Mouse (Mus musculus) heart, adult 18-20 months (tissue): ENCODE data around the gene Zcchc13. TPM values are rescaled to one million over a fixed set of nuclear protein-coding genes. Genes with fewer than 3 reads are reported as not detected.

Experiments
- DNase-seq, 2 experiments: peaks; one replicate each; pipeline ENCODE4 v3.0.0; 2021 to 2022; ENCODE audit warnings: mixed read lengths in 1 of 2
- long read RNA-seq, 2 experiments: library from polyadenylated mRNA; stranded (forward); transcript quantifications; one replicate each; pipeline ENCODE4 v2.0.0; 2021
- total RNA-seq, 2 experiments: library from RNA; stranded (reverse); gene quantifications; 2 replicates each; pipeline ENCODE4 v1.2.3; 2021

The Zcchc13 gene
- not detected for total RNA-seq
- long read RNA-seq, experiment 1: 0 reads
- long read RNA-seq, experiment 2: 0 reads

DNA sequence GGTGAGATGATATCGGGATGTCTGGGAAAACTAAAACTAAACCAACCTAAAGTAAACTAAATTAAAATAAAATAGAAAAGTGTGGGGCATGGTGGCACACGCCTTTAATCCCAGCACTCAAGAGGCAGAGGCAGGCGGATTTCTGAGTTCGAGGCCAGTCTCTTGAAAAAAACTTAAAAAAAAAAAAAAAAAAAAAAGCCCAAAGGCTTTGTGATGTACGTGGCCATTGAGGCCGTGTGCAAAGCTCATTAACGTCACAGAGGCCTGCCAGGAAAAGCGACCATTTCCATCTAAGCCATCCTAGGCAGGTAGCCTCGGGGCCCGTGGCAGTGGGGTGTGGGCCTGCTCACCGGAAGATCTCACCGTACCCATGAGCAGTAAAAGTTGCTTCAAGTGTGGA, at the start of gene Zcchc13:
TSS of gene Zcchc13 (plus strand) at position 284 of the 400 bp plus-strand sequence.
- DNase-seq: no peak

DNA sequence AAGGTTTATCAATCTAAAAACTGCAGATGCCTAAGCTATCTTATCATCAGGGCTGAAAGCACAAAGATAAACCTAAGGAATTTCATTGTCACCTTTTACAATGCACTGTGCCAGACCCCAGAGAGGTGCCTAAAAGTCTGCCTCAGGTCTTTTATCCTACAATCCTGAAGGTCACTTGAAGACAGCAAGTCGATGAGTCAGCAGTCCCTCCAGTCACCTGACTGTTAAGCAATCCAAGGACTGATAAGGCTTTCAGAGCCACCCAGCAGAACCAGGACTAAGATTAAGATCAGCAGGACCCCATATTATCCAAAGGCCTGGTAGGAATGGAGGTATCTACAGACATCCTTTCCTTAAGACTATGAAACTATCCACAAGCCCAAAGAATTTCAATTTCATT, 46.1 kb upstream of the Zcchc13 start:
- DNase-seq: no peak

DNA sequence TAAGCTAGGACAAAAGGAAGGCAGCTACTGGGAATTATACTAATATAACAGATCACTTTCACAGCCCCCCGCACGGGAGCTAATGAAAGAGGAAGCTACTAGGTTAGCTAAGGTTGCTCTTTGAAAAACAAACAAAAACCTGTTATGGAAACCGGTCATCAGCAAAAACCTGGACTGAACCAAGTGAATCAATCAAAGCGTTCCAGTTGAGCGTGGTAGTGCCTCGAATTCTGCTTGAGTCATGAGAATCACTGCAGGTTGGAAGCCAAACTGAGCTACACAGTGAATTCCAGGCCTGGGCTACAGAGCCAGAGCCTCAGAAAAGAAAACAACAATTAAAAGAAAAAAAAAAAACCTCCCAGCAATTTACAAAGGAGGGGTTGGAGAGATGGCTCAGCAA, 38.3 kb upstream of the Zcchc13 start:
- DNase-seq: no peak

DNA sequence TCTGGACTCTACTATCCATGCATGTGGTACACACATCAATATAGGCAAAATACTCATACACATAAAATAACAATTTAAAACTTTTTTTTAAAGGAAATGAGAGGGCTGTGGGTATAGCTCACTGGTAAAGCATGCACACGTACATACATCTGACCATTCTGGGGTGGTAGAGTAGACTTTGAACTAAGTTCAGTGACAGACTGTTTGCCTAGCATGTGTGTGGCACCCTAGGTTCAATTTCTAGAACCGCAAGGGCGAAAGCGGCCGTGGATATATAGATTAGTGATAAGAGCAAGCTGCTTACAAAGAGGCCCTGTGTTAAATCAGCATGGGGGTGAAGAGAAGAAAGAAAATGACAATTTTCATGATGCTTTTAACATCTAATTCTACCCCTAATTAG, 27.8 kb upstream of the Zcchc13 start:
- DNase-seq: no peak

- DNase-seq: no peak
Observed at GRCm38 (mm10) chrX:103604211-103604610, 26.2 kb upstream of the Zcchc13 start.

DNA sequence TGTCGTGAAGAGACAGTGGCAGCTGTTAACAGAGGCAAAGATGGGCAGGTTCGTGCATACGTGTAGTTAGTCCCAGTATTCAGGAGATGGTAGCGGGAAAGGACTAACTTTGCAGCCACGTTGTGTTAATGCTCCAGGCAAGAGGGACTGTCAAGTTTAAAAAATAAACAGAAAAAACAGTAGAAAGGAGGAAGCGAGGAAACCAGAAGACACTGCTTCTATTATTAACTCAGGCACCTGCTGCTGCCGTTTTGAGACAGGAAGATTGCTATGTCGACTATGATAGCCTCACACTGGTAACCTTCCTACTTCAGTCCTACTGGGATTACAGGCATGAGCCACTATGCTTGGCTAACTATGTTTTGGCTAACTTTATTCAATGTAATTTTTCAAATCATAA, 24.9 kb upstream of the Zcchc13 start:
- no peak for DNase-seq

DNA sequence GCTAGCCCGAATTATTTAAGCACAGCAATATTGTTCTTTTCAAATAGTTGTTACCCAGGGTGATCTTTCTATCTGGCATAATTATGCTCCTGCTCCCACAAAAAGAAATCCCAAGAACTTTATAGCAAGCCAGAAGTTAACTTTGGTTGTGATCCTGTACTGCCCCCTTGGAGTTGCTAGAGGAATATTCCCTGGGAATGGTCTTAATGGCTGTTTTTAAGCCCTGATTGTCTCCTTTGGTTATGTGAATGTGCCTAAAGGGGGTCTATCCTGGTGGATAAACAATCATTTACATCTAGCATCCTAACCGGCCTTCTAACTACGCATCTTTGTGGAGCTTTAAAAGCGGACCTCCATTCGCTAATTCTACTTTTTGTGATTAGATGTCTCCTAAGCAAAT, 20.0 kb upstream of the Zcchc13 start:
- no peak for DNase-seq

GRCm38 (mm10) chrX:103611462-103611861, 18.9 kb upstream of the Zcchc13 start:
- no peak for DNase-seq

DNA sequence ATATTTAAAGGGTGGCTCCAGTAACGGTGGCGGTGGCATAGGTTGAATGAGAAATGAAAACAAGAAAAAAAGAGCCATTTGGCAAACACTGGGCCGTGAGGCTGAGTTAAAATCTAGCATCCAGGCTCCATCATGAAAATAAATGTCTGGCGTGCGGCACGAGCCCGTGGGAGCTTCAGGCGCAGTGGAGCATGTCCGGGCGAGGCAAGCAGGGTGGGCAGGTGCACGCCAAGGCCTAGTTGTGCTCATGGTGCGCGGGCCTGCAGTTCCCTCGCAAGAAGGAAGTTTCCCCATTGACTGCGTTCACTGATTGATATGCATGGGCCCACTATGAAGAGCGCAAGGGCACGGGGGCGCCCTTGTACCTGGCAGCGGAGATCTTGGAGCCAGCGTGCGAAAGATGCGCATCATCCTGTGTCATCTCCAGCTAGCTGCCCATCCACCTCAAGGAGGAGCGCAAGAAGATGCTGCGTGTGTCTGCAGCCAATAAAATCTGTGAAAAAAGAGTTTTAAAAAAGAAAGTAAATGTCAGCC, 15.6 kb upstream of the Zcchc13 start:
- DNase-seq: no peak

DNA sequence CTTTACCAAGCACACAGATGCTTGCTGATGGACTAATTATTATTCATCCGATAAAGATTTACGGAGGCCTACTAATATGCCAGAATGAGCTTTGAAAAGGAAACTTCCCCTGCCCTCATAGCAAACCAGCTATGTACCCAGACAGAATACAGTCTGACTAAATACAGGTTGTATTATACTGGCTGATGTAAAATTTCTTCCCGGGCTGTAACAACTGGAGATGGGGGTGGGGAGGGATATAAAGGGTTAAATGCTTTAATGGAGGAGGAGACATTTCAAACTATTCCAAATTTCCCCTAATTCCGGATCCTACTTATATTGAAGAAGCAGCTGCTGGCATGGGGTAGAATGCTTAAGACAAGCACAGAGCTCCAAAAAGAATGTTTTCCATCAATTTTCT, 14.9 kb upstream of the Zcchc13 start:
- no peak for DNase-seq

DNA sequence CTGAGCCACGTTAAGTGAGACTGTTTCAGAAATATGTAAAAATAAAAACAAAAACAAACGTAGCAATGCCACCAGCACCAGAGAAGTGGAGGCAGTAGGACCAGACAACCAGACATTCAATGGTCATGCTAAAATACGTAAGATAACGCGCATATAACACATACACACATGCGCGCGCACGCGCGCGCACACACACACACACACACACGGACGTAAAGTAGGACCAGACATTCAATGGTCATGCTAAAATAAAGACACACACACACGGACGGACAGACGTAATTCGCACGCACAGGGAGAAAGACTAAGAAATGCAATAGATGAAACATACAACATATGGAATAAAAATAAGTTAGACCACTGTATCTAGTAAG, 14.2 kb upstream of the Zcchc13 start:
- DNase-seq: peak; percentile 22 to 67

- peak; percentile 89 to 90 for DNase-seq
Observed at GRCm38 (mm10) chrX:103616536-103617404, 13.6 kb upstream of the Zcchc13 start.

GRCm38 (mm10) chrX:103617405-103618095, 12.8 kb upstream of the Zcchc13 start:
- DNase-seq: no peak

DNA sequence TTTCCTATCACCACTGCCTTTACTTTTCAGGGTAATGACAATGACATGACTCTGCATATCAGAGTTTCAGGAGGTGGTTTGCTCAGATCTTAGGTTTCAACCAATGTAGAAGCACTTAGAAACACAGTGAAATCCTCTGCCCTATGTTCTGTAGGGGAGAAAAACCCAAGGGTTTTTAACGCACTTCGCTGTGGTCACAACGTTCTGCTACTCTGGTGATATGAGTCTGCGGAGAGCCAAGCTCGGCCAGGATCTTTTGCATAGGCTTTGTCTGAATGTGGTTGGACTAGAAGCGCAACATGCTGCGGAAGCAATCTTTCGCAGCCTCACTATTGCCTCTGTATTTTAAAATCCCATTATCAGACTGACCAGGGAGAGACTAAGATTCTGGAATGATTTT, 8.6 kb upstream of the Zcchc13 start:
- no peak for DNase-seq

- peak; percentile 97 for DNase-seq
Observed at GRCm38 (mm10) chrX:103622260-103622934, 8.0 kb upstream of the Zcchc13 start.

DNA sequence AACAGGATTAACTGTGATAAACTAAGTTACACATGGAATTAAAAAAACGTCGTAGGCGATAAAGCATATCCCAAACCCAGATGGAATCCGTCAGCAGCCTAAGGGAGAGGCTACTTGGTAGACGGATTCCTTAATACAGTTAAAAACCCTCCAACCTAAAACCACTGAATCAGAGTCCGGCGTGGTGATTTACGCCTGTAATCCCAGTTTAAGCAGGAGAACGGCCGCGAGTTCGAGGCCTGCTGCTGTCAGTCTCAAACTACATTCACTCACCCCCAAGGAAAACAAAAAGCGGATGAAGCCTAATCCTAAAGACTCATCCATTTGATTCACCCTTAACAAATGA, 7.5 kb upstream of the Zcchc13 start:
- DNase-seq: peak; percentile 13 to 65

DNA sequence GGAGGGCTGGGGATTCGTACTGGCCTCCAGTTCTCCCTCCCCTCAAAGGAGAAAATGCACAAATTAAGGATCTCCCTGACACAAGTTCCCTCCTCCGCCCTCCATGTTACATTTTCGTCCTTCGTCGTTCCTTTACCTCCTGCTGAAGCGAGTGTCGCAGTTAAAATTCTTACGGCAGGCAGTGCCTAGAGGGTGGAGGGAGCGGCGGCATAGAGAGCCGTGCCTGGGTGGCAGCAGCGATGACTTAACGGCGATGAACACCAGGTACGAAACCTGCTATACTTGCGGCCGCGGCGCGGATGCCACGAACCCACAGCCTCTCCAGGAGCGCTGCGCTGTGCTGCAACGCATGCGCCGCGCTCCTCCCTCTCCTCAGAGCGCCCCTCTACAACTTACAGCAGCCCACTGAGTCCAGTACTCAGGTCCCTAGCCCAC, 7.0 kb upstream of the Zcchc13 start:
- DNase-seq: peak; percentile 35 to 64

DNA sequence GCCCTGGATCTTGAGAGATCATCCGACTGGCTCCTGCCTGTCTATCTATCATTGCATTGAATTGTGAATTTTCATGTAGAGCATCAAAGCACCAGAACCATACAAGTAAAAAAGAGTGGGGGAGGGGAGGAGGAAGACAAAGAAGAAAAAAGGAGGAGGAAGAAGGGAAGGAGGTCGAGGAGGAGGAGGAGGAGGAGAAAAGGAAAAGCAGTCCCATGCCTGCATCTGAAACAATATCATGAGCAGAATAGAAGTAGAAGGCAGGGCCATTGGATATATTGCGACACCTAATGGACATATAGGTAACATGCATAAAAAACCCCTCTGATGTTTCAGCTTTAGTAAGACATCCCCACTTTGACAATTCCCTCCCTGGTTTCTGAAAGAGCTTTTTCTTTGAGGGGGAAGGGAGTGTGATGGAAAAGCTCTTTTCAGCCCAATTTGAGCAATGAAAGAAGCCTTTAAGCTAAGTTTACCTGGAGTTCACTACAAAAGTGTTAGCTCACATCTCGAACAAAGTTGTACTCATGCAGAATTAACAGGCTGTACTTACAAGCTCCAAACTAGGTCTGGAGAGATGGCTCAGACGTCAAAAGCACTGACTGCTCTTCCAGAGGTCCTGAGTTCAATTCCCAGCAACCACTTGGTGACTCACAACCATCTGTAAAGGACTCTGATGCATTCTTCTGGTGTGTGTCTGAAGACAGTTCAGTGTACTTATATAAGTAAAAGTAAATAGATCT, 5.8 kb upstream of the Zcchc13 start:
- peak in 1 of 2 experiments; percentile 47 for DNase-seq

DNA sequence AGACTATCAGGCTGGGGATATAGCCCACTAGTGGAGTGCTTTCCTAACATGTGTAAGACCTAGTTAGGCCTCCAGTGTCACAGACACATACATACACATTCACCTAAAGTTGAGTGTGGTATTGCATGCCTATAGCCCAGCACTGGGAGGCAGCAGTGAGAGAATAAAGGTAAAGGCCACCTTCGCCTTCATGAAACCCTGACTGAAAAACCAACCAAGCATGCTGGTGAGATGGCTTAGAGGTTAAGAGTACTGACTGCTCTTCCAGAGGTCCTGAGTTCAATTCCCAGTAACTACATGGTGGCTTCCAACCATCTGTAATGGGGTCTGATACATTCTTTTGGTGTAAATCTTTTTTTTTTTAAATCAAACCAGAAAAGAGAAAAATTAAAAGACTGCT, 1.5 kb upstream of the Zcchc13 start:
- DNase-seq: no peak

GRCm38 (mm10) chrX:103633895-103634294, 3.5 kb downstream of the Zcchc13 start:
- no peak for DNase-seq

- no peak for DNase-seq
Observed at GRCm38 (mm10) chrX:103636021-103636420, 5.6 kb downstream of the Zcchc13 start.

DNA sequence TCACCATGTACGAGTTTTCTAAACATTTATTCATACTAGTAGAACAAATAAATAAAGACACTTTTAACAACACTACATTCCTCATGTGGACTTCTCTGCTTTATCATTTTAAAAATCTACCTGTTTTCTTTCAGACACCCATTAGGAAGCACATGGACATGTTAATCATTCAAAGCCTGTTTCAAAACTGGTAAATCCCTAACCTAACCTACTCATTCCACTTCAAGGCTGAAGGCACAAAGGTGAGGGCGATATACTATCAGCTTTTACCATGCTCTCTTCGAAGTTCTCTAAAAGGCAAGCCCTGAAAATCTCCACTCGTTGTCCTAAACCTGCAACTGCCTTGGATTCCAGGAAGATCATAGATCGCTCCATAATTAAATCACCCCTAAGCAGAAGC, 8.2 kb downstream of the Zcchc13 start:
- DNase-seq: no peak
